Mouse (Mus musculus): ENCODE results near the gene Grik1. TPM values are rescaled to one million over a fixed set of nuclear protein-coding genes. Genes with fewer than 3 reads are reported as not detected.

The Grik1 gene
- total RNA-seq, 1 experiment, result not detected

GRCm38 (mm10) chr16:87853451-87854085 lies 436.5 kb downstream of the Grik1 start:
- H3K9ac ChIP-seq (ENCODE audit: insufficient read depth, low read depth, low read length, poor library complexity, severe bottlenecking), result no peak overlapping the region
- no peaks in the 10 kb centered on the region for H3K9me3 ChIP-seq (ENCODE audit: control insufficient read depth, insufficient read depth, low read depth, low read length)
- H3K36me3 ChIP-seq (ENCODE audit: control insufficient read depth, insufficient read depth, low read length, poor library complexity, severe bottlenecking), result no peaks in the 10 kb centered on the region
- TF ChIP-seq ZNF384 (IDR thresholded peaks at IDR 0.05; ENCODE audit: low read depth, low read length), result no peak
- no peak for TF ChIP-seq MAFK (IDR thresholded peaks at IDR 0.05; ENCODE audit: insufficient read depth, low read depth, low read length)
- TF ChIP-seq ZC3H11A (IDR thresholded peaks at IDR 0.05; ENCODE audit: borderline replicate concordance, low read depth, low read length), result no peak
- no peak for TF ChIP-seq HCFC1 (IDR thresholded peaks at IDR 0.05; ENCODE audit: borderline replicate concordance, insufficient read depth, low read length)
- TF ChIP-seq CHD2 (IDR thresholded peaks at IDR 0.05; ENCODE audit: low read depth, low read length), result no peak
- in situ Hi-C loops (cut with MboI; ENCODE audit: low sequenced_read_pairs in 2 of 2, unreplicated experiment in 2 of 2), result no loop called here
- H3K4me3 ChIP-seq (ENCODE audit: insufficient read depth in 1 of 2, low read depth in 1 of 2, low read length in 2 of 2, poor library complexity in 1 of 2, severe bottlenecking in 1 of 2), result no peak overlapping the region
- DNase-seq (ENCODE audit: low read depth, low spot score), result no peak
- H3K27ac ChIP-seq (ENCODE audit: insufficient read depth, low read depth, low read length, poor library complexity, severe bottlenecking), result no peak overlapping the region
- H3K4me1 ChIP-seq (ENCODE audit: control insufficient read depth in 2 of 2, insufficient read depth in 2 of 2, low read length in 2 of 2, poor library complexity in 1 of 2), result no peaks in the 10 kb centered on the region

- in situ Hi-C loops (cut with MboI; ENCODE audit: low sequenced_read_pairs in 2 of 2, unreplicated experiment in 2 of 2), result no loop called here
- no peak for TF ChIP-seq MAFK (IDR thresholded peaks at IDR 0.05; ENCODE audit: insufficient read depth, low read depth, low read length)
- no peak overlapping the region for H3K27ac ChIP-seq (ENCODE audit: insufficient read depth, low read depth, low read length, poor library complexity, severe bottlenecking)
- H3K36me3 ChIP-seq (ENCODE audit: control insufficient read depth, insufficient read depth, low read length, poor library complexity, severe bottlenecking), result no peaks in the 10 kb centered on the region
- DNase-seq (ENCODE audit: low read depth, low spot score), result no peak
- H3K9ac ChIP-seq (ENCODE audit: insufficient read depth, low read depth, low read length, poor library complexity, severe bottlenecking), result no peak overlapping the region
- H3K4me3 ChIP-seq (ENCODE audit: insufficient read depth in 1 of 2, low read depth in 1 of 2, low read length in 2 of 2, poor library complexity in 1 of 2, severe bottlenecking in 1 of 2), result no peak overlapping the region
- no peaks in the 10 kb centered on the region for H3K4me1 ChIP-seq (ENCODE audit: control insufficient read depth in 2 of 2, insufficient read depth in 2 of 2, low read length in 2 of 2, poor library complexity in 1 of 2)
- no peaks in the 10 kb centered on the region for H3K9me3 ChIP-seq (ENCODE audit: control insufficient read depth, insufficient read depth, low read depth, low read length)
Measured at GRCm38 (mm10) chr16:87851550-87851949, 438.5 kb downstream of the Grik1 start.

DNA sequence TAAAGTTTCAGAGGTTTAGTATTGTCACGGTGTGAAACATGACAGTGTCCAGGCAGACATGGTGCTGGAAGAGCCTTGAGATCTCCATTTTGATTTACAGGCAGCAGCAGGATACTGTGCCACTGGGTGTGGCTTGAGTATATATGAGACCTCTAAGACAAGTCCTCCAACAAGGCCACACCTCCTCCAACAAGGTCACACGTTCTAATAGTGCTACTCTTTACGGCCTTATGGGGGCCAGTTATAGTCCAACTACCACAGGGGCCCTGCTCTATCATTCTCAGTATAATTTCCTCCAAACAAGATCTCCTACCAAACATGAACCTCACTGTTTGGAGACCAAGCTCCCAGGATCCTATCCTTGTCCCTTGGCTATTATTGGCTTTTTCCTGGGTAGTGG lies 441.3 kb downstream of the Grik1 start:
- H3K9ac ChIP-seq (ENCODE audit: insufficient read depth, low read depth, low read length, poor library complexity, severe bottlenecking), result no peak overlapping the region
- H3K36me3 ChIP-seq (ENCODE audit: control insufficient read depth, insufficient read depth, low read length, poor library complexity, severe bottlenecking), result no peaks in the 10 kb centered on the region
- no peak for DNase-seq (ENCODE audit: low read depth, low spot score)
- no peak overlapping the region for H3K4me3 ChIP-seq (ENCODE audit: insufficient read depth in 1 of 2, low read depth in 1 of 2, low read length in 2 of 2, poor library complexity in 1 of 2, severe bottlenecking in 1 of 2)
- H3K4me1 ChIP-seq (ENCODE audit: control insufficient read depth in 2 of 2, insufficient read depth in 2 of 2, low read length in 2 of 2, poor library complexity in 1 of 2), result no peaks in the 10 kb centered on the region
- TF ChIP-seq MAFK (IDR thresholded peaks at IDR 0.05; ENCODE audit: insufficient read depth, low read depth, low read length) (no peak), CHD2 (IDR thresholded peaks at IDR 0.05; ENCODE audit: low read depth, low read length) (no peak), ZC3H11A (IDR thresholded peaks at IDR 0.05; ENCODE audit: borderline replicate concordance, low read depth, low read length) (no peak), HCFC1 (IDR thresholded peaks at IDR 0.05; ENCODE audit: borderline replicate concordance, insufficient read depth, low read length) (no peak), ZNF384 (IDR thresholded peaks at IDR 0.05; ENCODE audit: low read depth, low read length) (no peak)
- no peaks in the 10 kb centered on the region for H3K9me3 ChIP-seq (ENCODE audit: control insufficient read depth, insufficient read depth, low read depth, low read length)
- H3K27ac ChIP-seq (ENCODE audit: insufficient read depth, low read depth, low read length, poor library complexity, severe bottlenecking), result no peak overlapping the region
- in situ Hi-C loops (cut with MboI; ENCODE audit: low sequenced_read_pairs in 2 of 2, unreplicated experiment in 2 of 2), result loop anchor here in 1 of 2 experiments (25.0 kb wide), 1 partner anchor 364 kb away; no protein-coding TSS in a partner anchor

Other genes starting within 250 kb of the Grik1 start
- gene Cldn17, start 216.7 kb upstream of the Grik1 start, total RNA-seq (2012; rRNA removed), result not detected in 2 replicates

All from ES-E14 (cell line).